Mouse (Mus musculus): ENCODE measurements around the gene Ttc7.

The Ttc7 gene

DNA sequence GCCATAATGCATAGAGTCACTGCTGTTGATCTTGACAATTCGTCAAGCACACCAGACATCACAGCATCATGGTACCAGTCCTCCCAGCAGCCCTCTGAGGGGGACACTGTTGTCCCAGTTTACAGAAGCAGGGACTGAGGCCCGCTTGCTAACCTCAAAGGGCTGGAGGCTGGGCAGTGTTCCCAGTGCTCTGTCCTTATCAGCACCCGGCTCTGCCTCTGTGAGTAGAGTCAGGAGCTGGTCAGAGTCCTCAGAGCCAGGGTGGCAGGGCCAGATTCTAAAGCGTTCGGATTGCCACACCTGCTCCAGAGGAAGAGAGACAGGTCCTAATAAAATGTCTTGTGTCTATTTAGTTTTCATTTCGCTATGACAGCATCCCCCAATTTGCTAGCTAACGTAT is 55.0 kb downstream of the Ttc7 start:
- DNase-seq (ENCODE audit: low read depth): no peak

DNA sequence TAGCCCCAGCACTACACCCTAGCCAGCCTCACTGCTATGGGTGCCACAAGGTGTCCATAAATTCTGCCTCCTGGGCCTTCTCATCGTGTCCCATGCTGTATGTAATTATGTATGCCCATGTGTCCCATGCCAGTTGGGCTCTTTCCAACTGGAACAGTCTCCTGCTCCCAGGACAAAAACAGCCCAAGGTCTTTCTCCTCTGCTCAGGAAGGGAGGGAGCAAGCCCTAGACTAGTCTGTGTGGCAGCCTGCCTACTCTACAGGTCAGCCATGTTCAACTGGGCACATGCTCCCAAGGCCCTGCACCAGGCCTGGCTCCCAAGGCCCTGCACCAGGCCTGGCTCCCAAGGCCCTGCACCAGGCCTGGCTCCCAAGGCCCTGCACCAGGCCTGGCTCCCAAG is 56.4 kb downstream of the Ttc7 start:
- DNase-seq (ENCODE audit: low read depth): no peak

DNA sequence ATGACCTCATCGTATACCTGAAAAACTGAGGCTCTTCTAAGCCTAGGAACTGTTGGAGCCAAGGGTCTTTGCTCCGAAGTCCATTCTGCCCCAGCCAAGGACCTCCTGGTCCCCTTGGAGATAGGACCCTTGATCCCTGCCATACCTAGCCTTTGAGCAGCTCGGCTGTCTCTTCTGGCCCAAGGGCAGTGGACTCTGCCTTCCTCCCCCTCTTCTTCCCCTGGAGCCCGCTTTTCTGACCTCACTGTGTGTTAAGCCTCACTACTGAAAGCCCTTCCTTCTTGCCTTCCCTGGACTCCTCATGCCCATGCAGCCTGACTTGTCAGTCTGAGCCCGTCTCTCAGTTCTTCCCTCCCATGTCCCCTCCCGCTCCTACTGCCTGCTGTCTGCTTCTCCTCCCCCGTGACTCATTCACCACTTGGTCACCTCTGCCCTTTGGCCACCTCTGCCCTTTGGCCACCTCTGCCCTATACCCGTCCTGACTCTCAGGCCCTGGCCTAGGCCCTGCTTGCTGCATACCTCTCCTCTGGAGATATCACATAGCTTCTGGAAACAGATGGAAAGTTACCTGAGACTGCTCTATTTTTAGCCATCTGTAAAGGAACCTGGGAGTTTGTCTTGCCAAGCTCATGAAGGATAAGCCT is 60.5 kb downstream of the Ttc7 start:
- DNase-seq (ENCODE audit: low read depth): no peak

DNA sequence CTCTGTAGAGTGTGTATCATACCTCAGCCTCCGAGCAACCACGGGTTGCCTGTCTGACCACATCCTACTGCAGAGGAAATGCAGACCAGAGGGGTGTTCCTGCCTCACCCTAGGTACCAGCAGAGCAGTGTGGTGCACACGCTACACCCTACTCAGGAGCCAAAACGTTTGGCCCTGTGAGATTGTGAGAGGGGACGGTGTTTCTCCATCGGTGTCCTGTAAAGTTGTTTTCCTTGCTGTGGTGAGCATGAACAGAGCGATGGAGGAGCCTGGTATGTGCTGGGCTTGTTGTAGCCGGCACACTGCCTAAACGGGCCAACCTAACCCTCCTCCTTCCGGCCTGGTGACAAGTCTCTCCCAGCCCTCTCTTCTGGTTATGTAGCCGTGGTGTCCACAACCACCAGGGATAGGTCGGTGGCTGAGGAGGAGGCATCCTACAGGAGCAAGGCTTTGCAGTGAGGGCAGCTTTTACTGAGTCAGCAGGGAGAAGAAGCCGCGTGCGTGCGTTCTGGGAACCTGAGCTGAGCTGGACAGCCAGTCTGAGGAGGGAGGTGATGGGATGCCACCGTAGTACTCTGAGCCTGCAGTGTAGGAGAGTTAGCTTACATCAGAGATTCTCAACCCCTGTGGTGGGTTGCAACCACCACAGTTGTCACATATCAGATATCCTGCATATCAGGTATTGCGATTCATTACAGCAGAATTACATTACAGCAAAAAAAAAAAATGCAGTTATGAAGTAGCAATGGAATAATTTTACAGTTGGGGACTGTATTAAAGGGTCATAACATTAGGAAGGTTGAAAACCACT is 62.0 kb downstream of the Ttc7 start:
- DNase-seq (ENCODE audit: low read depth): no peak

DNA sequence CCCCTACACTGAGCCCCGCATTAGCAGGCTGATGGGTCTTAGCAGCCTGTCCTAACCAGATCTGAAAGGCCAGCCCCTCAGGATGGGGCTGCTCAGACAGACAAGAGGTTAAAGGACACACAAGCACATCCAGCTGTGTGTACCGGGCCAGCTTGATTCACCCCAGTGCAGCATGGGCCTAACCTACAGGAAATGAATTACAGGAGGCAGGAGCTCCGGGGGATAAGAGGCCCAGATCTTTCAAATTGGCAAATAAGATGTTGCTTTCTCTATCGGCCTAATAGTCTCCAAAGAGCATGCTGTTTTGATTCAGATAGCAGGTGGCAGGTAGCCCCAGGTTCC is 62.5 kb downstream of the Ttc7 start:
- no peak for DNase-seq (ENCODE audit: low read depth)

DNA sequence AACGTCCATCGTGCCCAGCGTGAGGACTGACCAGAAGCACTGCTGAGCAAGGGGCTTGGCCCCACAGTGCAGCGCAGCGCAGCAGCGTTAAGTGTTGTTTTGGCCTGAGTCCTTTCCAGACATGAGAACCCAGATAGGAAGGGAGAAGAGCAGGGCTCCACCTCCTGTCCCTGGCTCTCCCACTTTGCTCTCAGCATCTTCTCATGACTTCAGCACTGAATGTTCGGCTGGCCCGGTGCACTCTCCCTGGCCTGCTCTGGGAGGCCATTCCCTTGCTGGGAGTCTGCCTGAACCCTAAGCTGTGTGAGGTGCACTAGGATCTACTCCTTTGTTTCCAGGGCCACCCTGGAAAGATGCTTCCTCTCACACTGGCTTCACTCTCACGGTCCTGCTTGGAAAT is 65.7 kb downstream of the Ttc7 start:
- DNase-seq (ENCODE audit: low read depth): no peak

DNA sequence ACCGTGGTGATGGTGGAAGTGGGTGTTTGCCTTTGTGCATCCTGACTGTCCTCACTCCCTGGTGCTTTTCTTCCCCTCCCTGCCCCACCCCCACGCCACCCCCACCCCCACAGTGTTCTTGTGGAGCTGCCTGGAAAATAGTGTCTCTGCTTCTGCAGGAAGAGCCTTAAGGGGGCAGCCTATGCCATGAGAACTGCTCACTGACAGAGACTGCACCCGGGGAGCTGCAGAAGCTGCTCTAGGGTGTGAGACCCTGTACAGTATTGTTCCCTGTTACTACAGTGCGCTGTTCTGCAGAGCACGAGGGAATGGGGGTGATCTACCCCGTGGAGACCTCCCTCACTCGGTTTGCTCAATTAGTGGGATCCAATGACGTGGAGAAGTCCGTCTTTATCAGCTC is 66.4 kb downstream of the Ttc7 start:
- DNase-seq (ENCODE audit: low read depth): no peak

DNA sequence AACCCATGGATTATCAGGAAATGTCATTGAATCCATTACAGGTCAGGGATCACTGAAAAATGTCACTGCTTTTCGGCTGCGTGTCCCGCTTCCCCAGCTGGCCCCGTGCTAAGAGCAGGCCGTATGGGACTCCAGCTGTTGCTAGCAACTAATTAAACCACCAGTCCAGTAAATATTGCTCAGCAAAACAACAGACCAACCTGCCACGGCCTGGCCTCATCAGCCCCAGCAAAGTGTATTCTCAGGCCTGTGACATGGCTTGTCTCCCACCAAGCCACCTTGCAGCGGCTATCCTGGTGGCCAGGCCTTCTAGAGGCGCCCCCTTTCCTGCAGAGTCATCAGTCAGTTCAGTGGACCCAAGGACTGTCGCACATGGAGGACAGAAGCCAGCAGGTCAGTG is 66.9 kb downstream of the Ttc7 start:
- no peak for DNase-seq (ENCODE audit: low read depth)

DNA sequence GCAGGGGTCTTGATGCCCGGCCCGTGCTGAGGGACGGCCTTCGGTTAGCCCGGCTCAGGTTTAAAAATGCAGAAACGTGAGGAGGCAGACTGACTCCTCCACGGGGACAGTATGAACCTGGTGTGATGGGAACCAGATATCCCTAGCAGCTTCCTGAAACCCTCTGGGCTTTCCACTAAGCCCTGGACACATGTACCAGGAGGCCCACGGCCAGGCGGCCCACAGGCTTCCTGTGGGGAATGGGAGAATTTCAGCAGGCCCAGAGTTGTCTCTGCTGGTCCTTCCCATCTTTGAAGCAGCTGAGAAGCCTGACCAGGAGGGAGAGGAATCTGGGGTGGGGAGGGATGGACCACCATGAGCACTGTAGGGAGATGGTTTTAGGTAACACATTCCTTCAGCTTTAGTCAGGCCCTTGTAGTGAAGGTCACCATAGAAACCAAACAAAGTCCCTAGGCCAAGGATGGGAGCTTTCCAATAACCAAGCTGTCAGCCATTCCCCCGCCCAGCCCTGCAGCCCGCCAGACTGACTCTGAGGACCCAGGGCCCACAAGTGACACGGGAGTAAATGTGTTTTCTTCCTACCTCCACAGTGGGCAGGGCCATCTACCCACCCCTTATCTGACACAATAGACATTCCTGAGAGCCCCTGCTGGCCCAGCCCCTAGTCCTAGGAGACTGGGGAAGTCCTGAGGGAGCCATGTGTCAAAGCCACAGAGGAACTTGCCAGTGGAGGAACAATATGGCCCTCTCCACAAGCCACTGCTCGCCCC is 68.0 kb downstream of the Ttc7 start:
- no peak for DNase-seq (ENCODE audit: low read depth)

DNA sequence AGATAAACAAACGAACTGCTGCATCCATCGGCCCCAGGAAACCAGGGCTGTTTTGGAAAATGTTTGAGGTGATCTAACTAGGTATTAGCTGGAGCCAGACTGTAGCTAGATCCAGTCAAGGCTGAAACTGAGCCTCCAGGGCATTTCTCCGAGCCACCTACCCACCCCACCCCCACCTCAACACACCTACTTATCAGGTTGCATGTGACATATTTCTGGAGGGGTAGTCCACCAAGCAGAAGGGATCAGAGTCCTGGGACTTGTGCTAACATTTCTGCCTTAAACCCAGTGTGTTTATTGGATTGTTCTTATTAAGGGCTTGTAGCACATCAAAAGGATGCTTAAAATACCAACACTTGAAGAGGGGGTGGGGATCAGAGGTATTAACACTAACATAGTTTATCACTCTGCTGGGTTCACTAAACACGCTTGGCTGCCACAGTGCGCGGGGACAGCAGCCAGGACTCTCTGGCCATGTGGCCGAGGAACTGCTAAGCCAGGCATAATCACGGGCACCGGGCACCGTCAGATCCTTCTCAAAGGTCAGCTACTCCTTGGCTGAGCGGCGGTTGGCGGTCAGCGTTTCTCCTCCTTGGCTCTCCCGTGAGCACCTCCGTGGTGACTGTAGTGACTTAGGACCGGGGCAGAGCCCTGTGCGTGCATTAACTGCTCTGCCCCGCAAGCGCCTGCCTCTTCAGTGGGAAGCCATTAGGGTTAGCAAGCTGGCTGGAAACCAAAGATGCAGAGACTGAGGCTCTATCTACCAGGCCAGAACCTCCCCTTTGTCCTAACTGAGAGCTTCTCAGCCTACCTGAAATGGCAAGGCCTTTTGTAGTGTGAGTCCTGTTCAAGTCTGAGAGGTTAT is 68.8 kb downstream of the Ttc7 start:
- no peak for DNase-seq (ENCODE audit: low read depth)

DNA sequence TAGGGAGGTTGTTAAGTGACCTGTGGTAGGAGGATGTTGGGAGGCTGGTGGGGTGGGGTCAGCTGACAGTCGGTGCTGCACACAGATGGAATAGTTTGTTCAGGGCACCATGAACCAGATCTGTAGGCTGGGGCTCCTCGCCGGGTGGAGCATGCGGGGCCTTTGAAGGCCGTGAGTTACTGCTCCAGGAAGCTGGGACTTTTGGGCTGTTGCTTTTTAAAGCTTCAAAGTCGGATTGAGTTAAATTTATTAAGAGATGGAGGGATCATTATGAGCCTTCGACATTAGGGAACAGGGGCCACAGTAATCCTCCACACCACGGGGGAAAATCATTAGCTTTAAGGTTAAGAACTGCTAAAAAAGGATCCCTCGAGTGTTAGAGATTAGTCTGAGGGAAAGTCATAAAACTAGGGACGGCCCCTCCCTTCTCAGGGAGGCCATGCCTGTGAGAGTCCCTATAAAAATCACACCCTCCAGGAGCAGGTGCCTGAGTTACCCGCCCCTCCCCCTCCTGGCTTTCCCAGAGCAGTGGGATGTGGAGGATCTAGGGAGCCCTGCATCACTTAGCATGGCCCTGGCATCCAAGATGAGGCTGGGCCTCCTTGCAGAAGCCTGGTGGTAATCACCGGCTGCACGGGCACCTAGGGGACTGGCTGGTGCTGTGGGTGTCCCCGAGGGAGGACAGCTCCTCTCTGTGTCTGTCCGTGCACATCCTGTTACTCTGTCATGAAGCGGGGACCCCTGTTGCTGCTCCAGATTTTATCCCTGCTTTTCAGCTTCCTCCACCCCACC is 69.6 kb downstream of the Ttc7 start:
- no peak for DNase-seq (ENCODE audit: low read depth)

DNA sequence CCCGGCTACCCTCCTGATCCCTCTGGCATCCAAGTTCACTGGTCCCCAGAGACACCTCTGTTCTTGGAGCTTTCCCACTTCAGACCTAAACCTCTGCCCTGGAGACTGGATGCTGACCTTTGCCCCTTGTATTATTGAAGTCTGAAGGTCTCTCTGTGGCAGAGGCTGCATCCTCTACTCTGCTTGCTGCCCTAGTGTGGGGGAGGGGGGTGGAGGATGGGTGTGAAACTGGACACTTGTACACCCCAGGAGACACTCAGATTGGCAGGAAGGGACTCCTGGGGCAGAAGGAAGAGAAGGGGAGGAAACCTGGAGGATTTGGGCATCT is 70.2 kb downstream of the Ttc7 start:
- DNase-seq (ENCODE audit: low read depth): no peak

DNA sequence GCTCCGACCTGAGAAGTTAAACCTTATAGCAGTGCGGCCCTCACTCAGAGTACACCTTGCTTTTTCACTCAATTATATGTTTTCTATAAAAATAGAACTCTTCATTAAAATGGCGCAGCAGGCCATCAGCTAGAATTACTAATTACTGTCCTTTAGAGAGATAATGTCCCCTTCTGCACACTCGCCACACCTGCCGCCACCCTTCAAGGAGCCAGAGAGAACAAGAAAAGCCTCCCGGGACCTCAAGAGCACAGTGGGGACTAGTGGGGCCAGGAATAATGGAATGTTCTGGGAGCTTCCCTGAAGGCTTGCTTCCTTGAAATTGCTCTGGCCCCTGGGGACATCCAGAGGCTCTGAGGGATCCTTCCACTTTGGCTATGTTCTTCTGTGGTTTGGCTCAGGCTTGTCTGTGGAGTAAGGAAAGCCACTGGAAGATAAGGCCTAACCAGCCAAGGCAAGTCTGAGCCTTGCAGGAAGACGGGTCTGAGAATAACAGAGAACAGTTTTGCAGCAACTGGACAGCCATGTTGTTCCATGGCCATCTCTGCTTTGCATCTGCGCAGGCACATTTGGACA is 71.1 kb downstream of the Ttc7 start:
- no peak for DNase-seq (ENCODE audit: low read depth)

DNA sequence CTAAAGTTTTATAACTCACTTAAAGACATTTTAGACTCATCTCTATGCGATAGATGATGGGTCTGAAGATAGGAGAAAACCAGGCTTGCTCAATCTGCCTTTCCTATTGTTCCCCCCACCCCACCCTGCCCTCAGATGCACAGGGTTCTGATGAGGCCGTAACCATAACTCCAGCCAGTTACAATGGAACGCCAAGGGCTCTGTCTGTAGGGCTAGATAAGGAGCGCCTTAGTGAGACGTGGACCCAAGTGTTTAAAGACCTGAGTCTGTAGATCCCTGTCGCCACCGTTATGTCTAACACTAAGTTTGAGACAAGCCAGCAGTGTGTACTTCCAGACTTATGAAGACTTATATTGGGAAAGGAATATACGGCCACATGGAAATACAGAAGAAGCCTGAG is 72.8 kb downstream of the Ttc7 start:
- DNase-seq (ENCODE audit: low read depth): peak; percentile 25

DNA sequence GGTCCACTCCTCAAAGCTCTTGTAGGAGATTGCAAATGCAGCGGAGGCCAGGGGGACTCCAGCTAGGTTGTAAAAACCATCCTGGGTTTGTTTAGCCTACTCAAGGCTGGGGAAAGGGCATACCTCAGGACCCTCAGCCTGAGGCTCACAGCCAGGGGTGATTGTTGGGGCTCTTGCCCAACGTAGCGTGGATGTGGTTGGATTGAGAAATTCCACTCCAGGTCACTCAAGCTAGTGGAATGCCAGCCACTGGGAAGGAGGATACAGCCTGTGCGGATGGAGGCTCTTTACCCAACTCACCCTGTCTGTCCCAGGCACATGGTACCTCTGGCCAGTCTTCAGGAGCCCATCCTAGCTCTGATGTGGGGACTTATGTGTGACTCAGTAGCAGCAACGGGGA is 73.6 kb downstream of the Ttc7 start:
- DNase-seq (ENCODE audit: low read depth): no peak

DNA sequence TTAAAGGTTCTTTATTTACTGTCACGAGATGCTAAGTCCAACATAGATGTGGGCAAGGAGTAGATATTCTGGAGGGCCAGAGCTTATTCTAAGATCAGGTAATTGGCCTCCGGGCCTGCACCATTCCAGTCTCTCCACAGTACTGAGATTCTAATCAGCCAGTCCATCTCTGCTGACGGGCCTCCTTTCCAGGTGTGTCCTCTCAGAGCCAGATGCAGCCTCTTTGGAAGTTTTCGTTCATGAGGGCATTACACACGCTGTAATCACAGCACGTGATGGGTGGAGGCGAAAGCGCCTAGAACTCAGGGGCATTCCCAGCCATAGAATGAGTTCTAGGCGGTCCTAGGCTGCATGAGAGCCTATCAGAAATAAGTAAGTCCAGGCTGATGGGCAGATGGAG is 74.8 kb downstream of the Ttc7 start:
- no peak for DNase-seq (ENCODE audit: low read depth)

DNA sequence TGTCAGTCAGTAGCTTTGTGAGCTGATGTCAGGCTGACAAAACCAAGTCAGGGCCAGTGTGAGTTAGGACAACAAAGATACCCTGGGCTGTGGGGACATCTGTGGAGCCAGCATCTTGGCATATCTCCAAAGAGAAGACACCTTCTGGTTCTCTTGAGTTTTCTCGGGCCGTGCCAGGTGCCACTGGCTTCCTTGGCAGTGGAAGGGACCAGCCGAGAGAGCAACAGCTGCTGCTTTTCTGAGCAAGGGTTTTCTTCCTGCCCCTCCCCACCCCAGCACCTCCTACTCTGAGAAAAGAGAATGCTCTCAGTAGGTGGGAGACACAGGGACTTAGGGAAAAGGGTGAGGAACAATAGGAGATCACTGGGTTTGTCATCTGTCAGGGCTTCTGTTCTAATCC is 78.4 kb downstream of the Ttc7 start:
- DNase-seq (ENCODE audit: low read depth): no peak

DNA sequence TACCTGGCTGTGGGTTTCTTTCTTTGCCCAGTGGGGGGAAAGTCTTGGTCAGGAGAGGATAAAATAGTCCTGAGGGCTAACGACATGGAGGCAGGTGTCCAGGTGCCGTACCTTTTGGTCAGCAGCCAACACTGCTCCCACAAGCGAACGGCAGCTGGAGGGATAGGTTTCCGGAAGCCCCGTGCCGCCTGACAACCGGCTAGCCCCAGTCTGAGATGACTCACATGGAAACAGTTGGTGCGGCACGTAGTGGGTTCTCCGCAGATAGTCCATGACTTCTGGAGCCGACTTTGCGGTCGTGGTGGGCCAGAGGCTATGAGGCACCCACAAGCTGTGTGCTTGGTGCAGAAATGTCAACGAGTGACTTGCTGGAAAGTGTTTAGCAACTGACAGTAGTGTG is 81.4 kb downstream of the Ttc7 start:
- DNase-seq (ENCODE audit: low read depth): no peak

DNA sequence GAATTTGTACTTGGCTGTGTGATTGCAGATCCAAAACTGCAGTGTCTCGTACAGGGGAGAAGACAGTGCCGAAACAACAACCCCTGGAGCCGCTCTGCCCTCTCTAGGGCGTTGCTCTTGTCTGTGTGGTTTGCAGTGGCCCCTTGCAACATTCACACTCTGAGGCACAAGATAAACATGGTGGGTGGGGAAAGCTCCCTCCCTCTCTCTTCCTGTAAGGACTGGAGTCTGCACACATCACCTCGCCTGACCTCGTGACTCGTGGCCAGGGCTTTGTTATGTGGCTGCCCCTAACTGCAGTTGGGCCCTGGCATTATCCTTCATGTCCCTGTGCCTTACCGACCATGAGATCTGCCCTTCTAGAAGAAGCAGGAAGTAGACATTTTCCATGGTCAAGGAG is 82.6 kb downstream of the Ttc7 start:
- DNase-seq (ENCODE audit: low read depth): peak; percentile 46

DNA sequence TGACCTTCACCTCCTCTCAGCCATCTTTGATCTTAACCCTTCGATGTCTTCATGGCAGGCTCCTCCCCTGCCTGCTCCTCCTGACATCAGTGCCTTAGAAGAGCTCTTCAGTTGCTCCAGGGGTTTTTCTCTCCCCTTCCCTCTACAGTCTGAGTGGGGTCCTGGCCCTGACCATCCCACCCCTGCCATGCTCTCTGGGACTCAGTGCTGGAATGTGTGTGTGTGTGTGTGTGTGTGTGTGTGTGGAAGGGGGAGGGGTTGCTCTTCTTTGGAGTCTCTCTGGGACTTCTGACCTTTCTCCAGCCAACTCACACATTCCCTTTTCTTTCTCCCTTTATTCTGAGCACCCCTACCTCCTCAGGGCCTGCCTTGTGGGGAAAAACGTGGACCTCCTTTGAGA is 83.8 kb downstream of the Ttc7 start:
- no peak for DNase-seq (ENCODE audit: low read depth)

DNA sequence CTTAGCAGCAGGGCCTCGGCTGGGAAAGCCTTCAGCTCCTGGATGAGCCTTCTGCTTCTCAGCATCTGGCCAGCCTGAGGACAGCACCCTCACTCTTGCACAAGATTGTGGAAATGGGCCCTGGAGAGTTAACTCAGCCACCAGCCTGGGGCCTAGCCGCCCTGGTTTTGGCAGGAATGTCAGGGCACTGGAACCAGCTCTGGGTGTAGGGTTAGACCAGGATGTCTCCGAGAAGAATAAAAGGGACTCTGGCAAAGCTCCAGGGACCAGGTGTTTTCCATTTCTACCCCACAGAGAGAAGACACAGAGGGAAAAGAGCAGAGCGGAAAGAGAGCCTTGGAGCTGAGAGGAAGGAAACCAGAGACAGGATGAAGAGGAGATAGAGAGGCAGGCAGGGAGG is 84.5 kb downstream of the Ttc7 start:
- no peak for DNase-seq (ENCODE audit: low read depth)
